Mouse (Mus musculus): ENCODE measurements around the gene Pwwp2a. TPM values are rescaled to one million over a fixed set of nuclear protein-coding genes. Genes with fewer than 3 reads are reported as not detected.

Pwwp2a gene
- total RNA-seq (2023), result 10 to 100 TPM; 26.2 to 29.2 TPM

GRCm38 (mm10) chr11:43681472-43682414 is at the start of gene Pwwp2a:
Gene Pwwp2a, plus strand, starts transcription at chr11:43681998.

GRCm38 (mm10) chr11:43747233-43748226 is 65.7 kb downstream of the Pwwp2a start, which contains the start of gene Ttc1:
Gene Ttc1, minus strand, starts transcription at chr11:43748008.

Other genes with a start within 250 kb of the Pwwp2a start
- 10 to 100 TPM; 48.0 to 51.6 TPM for gene Slu7, start 248.3 kb upstream of the Pwwp2a start, total RNA-seq (2023)
- not detected for gene C1qtnf2, start 207.7 kb upstream of the Pwwp2a start, total RNA-seq (2023)
- not detected for gene Ccnjl, start 153.2 kb upstream of the Pwwp2a start, total RNA-seq (2023)
- gene 4933415A04Rik, start 95.0 kb upstream of the Pwwp2a start, total RNA-seq (2023), result not detected
- gene Fabp6, start 80.5 kb upstream of the Pwwp2a start, total RNA-seq (2023), result not detected
- gene Ttc1, start 66.0 kb downstream of the Pwwp2a start, total RNA-seq (2023), result 10 to 100 TPM; 26.7 to 27.7 TPM
- gene Adra1b, start 219.2 kb downstream of the Pwwp2a start, total RNA-seq (2023), result not detected